Mouse (Mus musculus): Measurements from ENCODE around the gene Cux1. TPM values are rescaled to one million over a fixed set of nuclear protein-coding genes. Genes with fewer than 3 reads are reported as not detected.

The Cux1 gene
- polyA plus RNA-seq, 1 experiment from 2014 or later: 107 TPM

GRCm38 (mm10) chr5:136548776-136549175 lies 18.5 kb downstream of the Cux1 start:
- H3K27me3 ChIP-seq (ENCODE audit: poor library complexity, severe bottlenecking): no peaks in the 10 kb centered on the region
- peaks cover 63% of the 10 kb centered on the region for H3K4me1 ChIP-seq
- no peak overlapping the region for H3K4me3 ChIP-seq
- H3K27ac ChIP-seq: no peak overlapping the region
- peaks cover 5% of the 10 kb centered on the region; the same call in 1 of the 2 replicates for H3K36me3 ChIP-seq (replicated peaks)
- 83% methylated on average over 2 of the region's 2 CpGs for WGBS
- no peak for DNase-seq (ENCODE audit: extremely low spot score, low spot score)
- no peaks in the 10 kb centered on the region for H3K9me3 ChIP-seq

- DNase-seq (ENCODE audit: extremely low spot score, low spot score): no peak
- H3K36me3 ChIP-seq (replicated peaks): peaks cover 4% of the 10 kb centered on the region; the same call in 1 of the 2 replicates
- peaks cover 32% of the 10 kb centered on the region for H3K4me1 ChIP-seq
- no peak overlapping the region for H3K4me3 ChIP-seq
- no peaks in the 10 kb centered on the region for H3K27me3 ChIP-seq (ENCODE audit: poor library complexity, severe bottlenecking)
- H3K9me3 ChIP-seq: no peaks in the 10 kb centered on the region
- WGBS: 95% methylated on average over 4 of the region's 4 CpGs
- no peak overlapping the region for H3K27ac ChIP-seq
These were observed 22.2 kb downstream of the Cux1 start for GRCm38 (mm10) chr5:136545061-136545460.

GRCm38 (mm10) chr5:136543171-136543570 lies 24.1 kb downstream of the Cux1 start:
- Histone ChIP-seq H3K9me3 (no peaks in the 10 kb centered on the region), H3K36me3 (replicated peaks) (no peaks in the 10 kb centered on the region), H3K4me3 (no peak overlapping the region), H3K27ac (no peak overlapping the region), H3K27me3 (ENCODE audit: poor library complexity, severe bottlenecking) (no peaks in the 10 kb centered on the region), H3K4me1 (peaks cover 19% of the 10 kb centered on the region)
- no peak for DNase-seq (ENCODE audit: extremely low spot score, low spot score)

- no peaks in the 10 kb centered on the region for H3K36me3 ChIP-seq (replicated peaks)
- DNase-seq (ENCODE audit: extremely low spot score, low spot score): no peak
- no peaks in the 10 kb centered on the region for H3K9me3 ChIP-seq
- no peak overlapping the region for H3K27ac ChIP-seq
- peaks cover 15% of the 10 kb centered on the region for H3K4me1 ChIP-seq
- H3K4me3 ChIP-seq: no peak overlapping the region
- H3K27me3 ChIP-seq (ENCODE audit: poor library complexity, severe bottlenecking): no peaks in the 10 kb centered on the region
These were observed 26.3 kb downstream of the Cux1 start for GRCm38 (mm10) chr5:136540952-136541351.

GRCm38 (mm10) chr5:136540055-136540838 lies 27.0 kb downstream of the Cux1 start:
- H3K9me3 ChIP-seq: no peaks in the 10 kb centered on the region
- DNase-seq (ENCODE audit: extremely low spot score, low spot score): no peak
- no peaks in the 10 kb centered on the region for H3K27me3 ChIP-seq (ENCODE audit: poor library complexity, severe bottlenecking)
- no peaks in the 10 kb centered on the region for H3K36me3 ChIP-seq (replicated peaks)
- 90% methylated on average over 5 of the region's 5 CpGs for WGBS
- no peak overlapping the region for H3K27ac ChIP-seq
- no peak overlapping the region for H3K4me3 ChIP-seq
- H3K4me1 ChIP-seq: peaks cover 12% of the 10 kb centered on the region

- no peaks in the 10 kb centered on the region for H3K27me3 ChIP-seq (ENCODE audit: poor library complexity, severe bottlenecking)
- DNase-seq (ENCODE audit: extremely low spot score, low spot score): no peak
- H3K27ac ChIP-seq: no peak overlapping the region
- no peak overlapping the region for H3K4me3 ChIP-seq
- H3K4me1 ChIP-seq: peaks cover 17% of the 10 kb centered on the region
- H3K9me3 ChIP-seq: no peaks in the 10 kb centered on the region
- peaks cover 4% of the 10 kb centered on the region; the same call in 1 of the 2 replicates for H3K36me3 ChIP-seq (replicated peaks)
- WGBS: 89% methylated on average over 4 of the region's 4 CpGs
These were observed 30.5 kb downstream of the Cux1 start for GRCm38 (mm10) chr5:136536753-136537152.

- Histone ChIP-seq H3K27me3 (ENCODE audit: poor library complexity, severe bottlenecking) (no peaks in the 10 kb centered on the region), H3K27ac (no peak overlapping the region)
- DNase-seq (ENCODE audit: extremely low spot score, low spot score): no peak
These were observed 31.1 kb downstream of the Cux1 start for GRCm38 (mm10) chr5:136535976-136536725.

GRCm38 (mm10) chr5:136535204-136535603 lies 32.1 kb downstream of the Cux1 start:
- WGBS: 80% methylated on average over 1 of the region's 1 CpGs
- no peak overlapping the region for H3K4me3 ChIP-seq
- no peak for DNase-seq (ENCODE audit: extremely low spot score, low spot score)

More at GRCm38 (mm10) chr5:136535976-136536725, 31.1 kb downstream of the Cux1 start:
- WGBS: 76% methylated on average over 5 of the region's 5 CpGs
- Histone ChIP-seq H3K4me1 (peaks cover 17% of the 10 kb centered on the region), H3K4me3 (no peak overlapping the region), H3K36me3 (replicated peaks) (peaks cover 4% of the 10 kb centered on the region; the same call in 1 of the 2 replicates), H3K9me3 (no peaks in the 10 kb centered on the region)

GRCm38 (mm10) chr5:136533371-136534276 lies 33.7 kb downstream of the Cux1 start:
- WGBS: 92% methylated on average over 11 of the region's 11 CpGs
- Histone ChIP-seq H3K27ac (no peak overlapping the region), H3K4me1 (peaks cover 17% of the 10 kb centered on the region), H3K4me3 (no peak overlapping the region), H3K36me3 (replicated peaks) (peaks cover 11% of the 10 kb centered on the region), H3K9me3 (no peaks in the 10 kb centered on the region), H3K27me3 (ENCODE audit: poor library complexity, severe bottlenecking) (no peaks in the 10 kb centered on the region)
- DNase-seq (ENCODE audit: extremely low spot score, low spot score): no peak

More at GRCm38 (mm10) chr5:136535204-136535603, 32.1 kb downstream of the Cux1 start:
- Histone ChIP-seq H3K27ac (no peak overlapping the region), H3K4me1 (peaks cover 17% of the 10 kb centered on the region), H3K36me3 (replicated peaks) (peaks cover 4% of the 10 kb centered on the region; the same call in 1 of the 2 replicates), H3K27me3 (ENCODE audit: poor library complexity, severe bottlenecking) (no peaks in the 10 kb centered on the region), H3K9me3 (no peaks in the 10 kb centered on the region)

GRCm38 (mm10) chr5:136531674-136532365 lies 35.5 kb downstream of the Cux1 start:
- WGBS: 89% methylated on average over 2 of the region's 2 CpGs
- no peak overlapping the region for H3K27ac ChIP-seq
- H3K27me3 ChIP-seq (ENCODE audit: poor library complexity, severe bottlenecking): no peaks in the 10 kb centered on the region
- H3K4me3 ChIP-seq: no peak overlapping the region
- no peak for DNase-seq (ENCODE audit: extremely low spot score, low spot score)
- H3K9me3 ChIP-seq: no peaks in the 10 kb centered on the region
- peaks cover 17% of the 10 kb centered on the region for H3K4me1 ChIP-seq
- peaks cover 16% of the 10 kb centered on the region for H3K36me3 ChIP-seq (replicated peaks)

- no peaks in the 10 kb centered on the region for H3K9me3 ChIP-seq
- H3K4me1 ChIP-seq: peaks cover 11% of the 10 kb centered on the region; the same call in 1 of the 2 replicates
- peaks cover 22% of the 10 kb centered on the region for H3K36me3 ChIP-seq (replicated peaks)
- H3K27me3 ChIP-seq (ENCODE audit: poor library complexity, severe bottlenecking): no peaks in the 10 kb centered on the region
- no peak for DNase-seq (ENCODE audit: extremely low spot score, low spot score)
- H3K27ac ChIP-seq: no peak overlapping the region
- 94% methylated on average over 1 of the region's 1 CpGs for WGBS
- no peak overlapping the region for H3K4me3 ChIP-seq
These were observed 36.4 kb downstream of the Cux1 start for GRCm38 (mm10) chr5:136530931-136531330.

GRCm38 (mm10) chr5:136529165-136529564 lies 38.1 kb downstream of the Cux1 start:
- no peak overlapping the region for H3K27ac ChIP-seq
- peaks cover 17% of the 10 kb centered on the region for H3K4me1 ChIP-seq
- no peak overlapping the region for H3K4me3 ChIP-seq
- H3K36me3 ChIP-seq (replicated peaks): peaks cover 22% of the 10 kb centered on the region
- no peaks in the 10 kb centered on the region for H3K9me3 ChIP-seq
- H3K27me3 ChIP-seq (ENCODE audit: poor library complexity, severe bottlenecking): no peaks in the 10 kb centered on the region
- no peak for DNase-seq (ENCODE audit: extremely low spot score, low spot score)

Measured in forebrain, embryonic 10.5 days (tissue).